Mouse (Mus musculus) heart, postnatal 4 days (tissue): ENCODE data around the gene Kcnh4. TPM values are rescaled to one million over a fixed set of nuclear protein-coding genes. Genes with fewer than 3 reads are reported as not detected.

Source experiments
- DNase-seq: peaks from one replicate; pipeline ENCODE4 v3.0.0; 2021
- total RNA-seq, 2 experiments: library from RNA; stranded (reverse); gene quantifications; 2 replicates each; pipeline ENCODE4 v1.2.3; 2021

Kcnh4 gene
- total RNA-seq, 2 experiments from 2014 or later: not detected

GRCm38 (mm10) chr11:100762831-100763230 lies 3.1 kb upstream of the Kcnh4 start, which contains the start of gene Hcrt:
Hcrt (minus strand) TSS chr11:100762931.
- DNase-seq: no peak

DNA sequence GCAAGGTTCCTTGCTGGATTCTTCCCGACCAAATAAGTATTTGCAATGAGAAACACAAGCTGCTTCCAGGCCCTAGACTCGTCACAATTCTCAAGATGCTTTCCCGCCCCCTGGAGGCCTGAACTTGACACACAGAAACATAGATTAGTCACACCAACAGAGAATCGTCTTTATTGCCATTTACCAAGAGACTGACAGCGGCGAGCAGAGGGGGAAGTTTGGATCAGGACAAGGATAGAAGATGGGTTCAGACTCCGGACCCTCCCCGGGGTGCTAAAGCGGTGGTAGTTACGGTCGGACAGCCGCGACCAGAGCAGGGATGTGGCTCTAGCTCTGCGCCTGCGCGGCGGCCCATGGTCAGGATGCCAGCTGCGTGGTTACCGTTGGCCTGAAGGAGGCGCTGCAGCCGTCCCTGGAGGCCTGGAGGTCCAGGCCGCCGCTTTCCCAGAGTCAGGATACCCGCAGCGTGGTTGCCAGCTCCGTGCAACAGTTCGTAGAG lies 1.9 kb upstream of the Kcnh4 start:
- DNase-seq: peak; percentile 95

DNA sequence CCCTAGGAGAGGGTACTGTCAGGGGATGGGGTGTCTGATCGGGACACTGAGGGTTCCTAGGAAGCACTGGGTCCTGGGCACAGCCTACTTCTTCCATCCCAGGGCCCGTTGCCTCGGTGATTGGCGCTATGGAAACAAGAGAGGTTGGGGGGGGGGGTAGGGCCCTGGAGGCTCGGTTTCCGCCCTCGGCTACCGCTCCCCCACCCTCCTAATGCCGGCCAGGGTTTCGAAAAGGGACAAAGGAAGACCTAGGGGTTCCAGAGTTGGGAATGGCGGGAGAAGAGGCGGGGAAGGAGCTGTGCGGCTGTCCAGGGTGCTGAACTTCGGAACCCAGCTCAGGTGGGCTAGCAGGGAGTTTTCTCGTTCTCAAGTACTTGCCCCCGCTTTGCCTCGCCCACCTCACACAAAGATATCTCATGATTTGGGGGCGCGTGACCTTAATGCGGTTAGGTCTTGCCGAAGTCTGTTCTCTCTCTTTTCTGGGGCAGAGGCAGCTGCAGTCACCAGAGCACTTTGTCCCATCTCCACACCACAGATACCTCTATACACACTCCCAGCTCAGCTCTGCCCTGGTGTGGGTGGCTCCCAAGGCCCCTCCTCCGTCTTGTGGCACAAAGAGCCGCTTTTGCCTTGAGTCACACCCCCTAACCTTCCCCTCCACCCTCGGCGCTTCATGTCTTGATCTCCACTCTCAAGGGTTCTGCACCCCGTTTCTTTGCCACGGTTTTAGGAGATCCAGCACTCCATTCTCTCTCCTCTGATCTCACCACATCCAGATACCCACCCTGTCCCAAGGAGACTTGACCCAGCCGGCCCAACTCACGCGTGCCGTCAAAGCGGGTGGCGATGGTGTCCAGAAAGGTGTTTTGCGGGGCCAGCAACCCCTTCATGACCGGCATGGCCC lies 783 bp downstream of the Kcnh4 start:
- peak; percentile 76 for DNase-seq

DNA sequence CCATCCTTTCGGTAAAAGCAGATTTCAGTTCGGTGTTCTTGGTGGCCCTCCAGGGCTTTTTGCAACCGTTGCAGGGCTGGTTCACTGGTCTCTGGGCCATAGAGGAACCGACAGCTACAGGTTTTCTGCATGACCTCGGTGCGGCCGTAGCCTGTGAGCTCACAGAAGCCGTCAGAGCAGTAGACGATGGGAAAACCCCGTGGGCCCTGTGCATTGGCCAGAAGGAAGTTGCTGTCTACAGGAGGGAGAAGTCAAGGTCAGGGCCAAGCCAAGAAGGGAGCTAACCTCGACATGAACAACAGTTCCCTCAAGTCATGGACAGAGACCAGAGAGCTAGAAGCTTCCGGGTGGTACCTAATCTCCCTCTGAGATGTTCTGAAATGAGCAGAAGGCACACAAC lies 2.2 kb downstream of the Kcnh4 start:
- DNase-seq: no peak

DNA sequence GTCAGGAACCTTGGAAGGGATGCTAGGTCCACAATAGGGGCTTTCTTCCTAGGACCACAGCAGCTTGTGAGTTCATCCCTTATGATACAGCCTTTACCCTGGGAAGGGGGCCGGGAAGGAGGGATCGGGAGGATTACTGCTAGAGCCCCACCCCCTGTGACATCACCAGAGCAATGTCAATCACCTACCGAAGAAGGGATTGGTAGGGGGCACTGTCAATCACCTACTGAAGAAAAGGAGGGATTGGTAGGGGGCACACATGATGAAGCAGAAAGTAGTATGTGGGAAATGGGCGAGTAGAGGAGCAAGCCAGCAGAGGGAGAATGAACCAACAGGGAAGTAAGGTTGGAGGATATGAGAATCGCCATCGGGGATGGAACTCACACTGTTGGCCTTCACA lies 3.3 kb downstream of the Kcnh4 start:
- DNase-seq: no peak

DNA sequence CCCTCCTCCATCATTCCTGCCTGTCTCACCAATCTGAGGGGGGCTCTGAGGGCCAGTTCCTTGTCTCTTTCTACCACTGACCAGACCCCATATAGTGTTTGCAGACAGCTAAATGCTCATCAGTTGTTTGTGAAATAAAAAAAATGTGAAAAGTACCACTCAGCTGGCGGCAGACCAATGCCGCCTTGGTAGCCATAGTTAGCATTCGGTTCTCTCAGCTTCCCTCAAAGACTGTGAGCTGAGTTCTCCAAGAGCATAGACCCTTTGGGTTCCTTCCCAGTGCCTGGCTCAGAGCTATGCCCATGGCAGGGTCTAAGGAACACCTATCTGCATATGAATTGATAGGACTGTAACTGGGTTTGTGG lies 5.1 kb downstream of the Kcnh4 start:
- DNase-seq: no peak

GRCm38 (mm10) chr11:100754021-100754692 lies 5.6 kb downstream of the Kcnh4 start:
- no peak for DNase-seq

DNA sequence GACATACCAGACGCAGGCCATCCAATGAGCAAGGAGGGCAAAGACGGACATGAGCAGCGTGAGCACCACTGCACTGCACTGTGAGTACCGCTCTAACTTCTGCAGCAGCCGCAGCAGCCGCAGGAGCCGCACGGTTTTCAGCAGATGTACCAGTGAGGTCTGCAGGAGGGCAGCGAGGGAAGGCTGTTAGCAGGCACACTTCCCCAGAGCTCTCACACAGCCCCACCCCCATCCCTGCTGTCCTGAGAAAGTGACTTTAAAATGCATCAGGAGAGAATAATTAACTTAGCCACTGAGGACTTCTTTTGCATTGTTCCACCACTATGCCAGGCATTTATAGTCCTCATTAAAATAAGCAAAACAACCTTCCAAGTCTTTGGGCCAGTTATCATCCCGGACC lies 7.4 kb downstream of the Kcnh4 start:
- no peak for DNase-seq

- DNase-seq: no peak
Measured at GRCm38 (mm10) chr11:100750127-100750526, 9.6 kb downstream of the Kcnh4 start.

GRCm38 (mm10) chr11:100749469-100749868 lies 10.3 kb downstream of the Kcnh4 start:
- no peak for DNase-seq

DNA sequence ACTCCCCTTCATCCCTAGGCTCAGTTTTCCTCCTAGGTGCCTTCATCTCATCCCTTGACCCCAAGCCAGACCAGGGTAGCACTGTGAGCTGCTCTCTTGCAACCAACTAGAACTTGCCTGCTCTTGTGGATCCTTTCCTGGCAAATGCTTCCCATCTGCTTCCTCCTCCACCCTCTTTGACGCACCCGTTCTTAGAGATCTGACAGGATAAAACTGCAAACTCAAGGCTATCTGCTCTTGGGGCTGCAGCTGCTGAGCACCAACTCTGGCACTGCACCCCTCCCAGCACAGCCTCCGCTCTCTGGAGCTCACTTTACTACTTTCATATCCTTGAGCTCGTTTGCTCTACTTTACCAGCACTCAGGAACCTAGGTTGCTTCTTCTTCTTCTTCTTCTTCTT lies 11.1 kb downstream of the Kcnh4 start:
- no peak for DNase-seq

- DNase-seq: no peak
Measured at GRCm38 (mm10) chr11:100747114-100747513, 12.6 kb downstream of the Kcnh4 start.

DNA sequence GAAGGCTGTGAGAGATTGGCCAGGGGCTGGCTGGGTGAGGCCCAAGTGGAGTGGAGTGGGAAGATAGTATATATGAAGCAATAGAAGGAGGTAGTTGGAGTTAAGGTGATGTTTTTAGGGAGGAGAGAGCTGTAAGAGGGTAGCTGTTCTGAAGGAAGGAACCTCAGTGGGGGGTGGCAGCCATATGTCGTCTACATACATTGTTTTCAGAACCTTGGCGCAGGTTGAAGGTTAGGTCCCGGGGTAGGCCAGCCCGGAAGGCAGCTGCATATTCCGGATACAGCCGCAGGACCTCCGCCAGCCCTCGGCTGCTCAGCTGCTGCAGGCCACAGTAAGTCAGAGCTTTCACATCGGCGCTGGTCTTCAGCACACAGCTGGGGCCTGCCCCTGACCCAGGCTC lies 13.2 kb downstream of the Kcnh4 start:
- no peak for DNase-seq

GRCm38 (mm10) chr11:100745085-100745484 lies 14.7 kb downstream of the Kcnh4 start:
- DNase-seq: peak; percentile 62

GRCm38 (mm10) chr11:100741348-100741747 lies 18.4 kb downstream of the Kcnh4 start:
- DNase-seq: peak; percentile 50

DNA sequence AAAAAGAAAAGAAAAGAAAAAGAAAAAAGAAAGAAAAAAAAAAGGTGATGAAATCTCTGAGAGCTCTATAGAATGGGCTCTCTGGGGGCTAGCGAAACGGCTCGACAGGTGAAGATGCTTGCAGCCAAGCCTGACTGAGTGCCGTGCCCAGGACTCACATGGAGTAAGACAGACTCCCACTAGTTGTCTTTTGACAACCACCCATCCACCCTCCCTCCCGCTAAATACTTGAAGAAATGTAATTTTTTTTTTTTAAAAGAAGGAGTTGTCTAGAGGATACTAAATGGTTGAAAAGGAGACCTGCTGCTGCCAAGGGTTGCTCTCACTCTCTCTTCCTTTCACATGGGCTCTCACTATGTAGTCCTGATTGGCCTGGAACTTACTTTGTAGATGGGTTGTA lies 21.0 kb downstream of the Kcnh4 start:
- no peak for DNase-seq

- DNase-seq: peak; percentile 98
Measured at GRCm38 (mm10) chr11:100738066-100738604, 21.6 kb downstream of the Kcnh4 start, which contains the start of gene Rab5c. Rab5c (minus strand) TSS chr11:100738215.

- DNase-seq: no peak
Measured at GRCm38 (mm10) chr11:100737105-100737733, 22.5 kb downstream of the Kcnh4 start.

- no peak for DNase-seq
Measured at GRCm38 (mm10) chr11:100736746-100737080, 23.0 kb downstream of the Kcnh4 start.

DNA sequence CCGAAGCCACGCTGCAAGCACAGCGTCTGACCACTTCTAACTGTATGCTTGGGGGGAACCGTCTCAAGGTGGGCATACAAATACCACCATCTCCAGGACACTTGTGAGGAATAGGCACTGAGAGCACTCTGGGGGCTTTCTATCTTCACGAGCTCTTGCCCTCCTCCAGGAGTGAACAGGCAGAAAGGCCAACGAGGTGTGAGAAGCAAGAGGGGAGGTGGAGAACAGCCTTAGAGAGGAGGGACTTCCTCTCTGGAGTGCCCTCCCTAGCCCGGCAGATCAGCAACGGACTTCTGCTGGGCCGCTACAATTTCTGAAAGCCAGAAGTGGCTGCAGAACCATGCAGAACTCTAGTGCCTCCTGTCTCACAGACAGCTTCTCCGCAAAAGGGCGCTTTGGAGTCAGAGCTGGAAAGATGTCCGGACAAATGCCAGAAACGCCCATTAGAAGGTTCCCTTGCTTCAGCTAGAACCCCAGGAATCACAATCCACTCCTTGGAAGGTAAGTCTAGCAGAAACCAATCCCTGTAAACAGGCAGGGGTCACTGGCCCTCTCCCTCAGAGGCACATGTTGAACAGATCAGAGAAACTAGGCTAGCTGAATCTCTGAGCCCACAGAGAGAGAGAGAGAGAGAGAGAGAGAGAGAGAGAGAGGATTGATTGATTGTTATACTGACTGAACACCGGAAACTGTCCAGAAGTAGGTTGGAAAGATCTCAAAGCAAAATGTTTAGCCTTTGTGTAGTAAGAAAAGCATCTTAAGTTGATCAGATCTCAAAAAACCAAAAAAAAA lies 23.6 kb downstream of the Kcnh4 start:
- no peak for DNase-seq

DNA sequence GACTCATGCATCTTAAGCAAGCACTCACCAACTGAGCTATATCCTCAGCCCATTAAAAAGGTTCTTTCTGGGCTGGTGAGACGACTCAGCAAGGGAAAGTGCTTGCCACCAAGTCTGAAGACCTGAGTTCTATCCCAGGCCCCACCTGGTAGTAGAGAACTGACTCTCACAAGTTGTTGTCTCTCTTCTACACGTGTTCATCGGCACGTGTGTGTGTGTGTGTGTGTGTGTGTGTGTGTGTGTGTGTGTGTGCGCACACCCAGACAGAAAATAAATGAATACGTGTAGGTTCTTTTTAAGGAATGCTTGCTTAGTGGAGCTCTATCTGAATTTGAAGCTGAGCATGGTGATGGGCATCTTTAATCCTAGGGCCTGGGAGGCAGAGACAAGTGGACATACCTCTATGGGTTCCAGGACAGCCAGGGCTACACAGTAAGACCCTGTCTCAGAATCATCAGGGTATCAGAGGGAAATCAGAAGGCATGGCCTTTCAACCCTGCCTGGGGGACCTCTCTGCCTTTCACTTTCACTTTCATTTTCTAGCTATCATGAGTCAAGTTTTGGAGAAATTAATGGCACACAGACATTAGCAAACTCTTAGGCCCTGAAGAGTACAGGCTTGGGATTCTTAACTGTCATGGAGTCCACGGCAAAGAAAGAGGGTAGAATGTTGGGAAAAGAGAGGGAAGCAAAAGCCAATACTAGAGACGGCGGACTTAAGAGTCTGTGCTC lies 24.4 kb downstream of the Kcnh4 start:
- no peak for DNase-seq
